Mouse (Mus musculus) limb, embryonic 10.5 days (tissue): ENCODE results near the gene Tmub2. TPM values are rescaled to one million over a fixed set of nuclear protein-coding genes. Genes with fewer than 3 reads are reported as not detected.

Experiments used
- DNase-seq: peaks from one replicate; pipeline ENCODE4 v3.0.0-alpha.2; 2017; ENCODE audit warnings: low spot score
- H3K27ac ChIP-seq: fragments of 300-500 bp; sonication (generic); 2 replicates; pipeline ENCODE4 v1.5.1; 2016; ENCODE audit warnings: mild to moderate bottlenecking
- H3K27me3 ChIP-seq: fragments of 300-500 bp; sonication (generic); 2 replicates; pipeline ENCODE4 v1.6.1; 2016; ENCODE audit warnings: low read depth, mild to moderate bottlenecking; ENCODE audit not compliant: poor library complexity, severe bottlenecking
- H3K36me3 ChIP-seq: fragments of 300-500 bp; sonication (generic); 2 replicates; pipeline ENCODE4 v1.6.1; 2016; ENCODE audit warnings: mild to moderate bottlenecking, moderate library complexity
- H3K4me1 ChIP-seq: fragments of 300-500 bp; sonication (generic); 2 replicates; pipeline ENCODE4 v1.6.1; 2016
- H3K4me3 ChIP-seq: fragments of 300-500 bp; sonication (generic); 2 replicates; pipeline ENCODE4 v1.5.1; 2016; ENCODE audit warnings: mild to moderate bottlenecking, moderate library complexity
- H3K9me3 ChIP-seq: fragments of 300-500 bp; sonication (generic); replicated peaks from 2 replicates; pipeline ENCODE4 v1.6.1; 2016; ENCODE audit warnings: mild to moderate bottlenecking
- WGBS: fragments of 180-500 bp; shearing (Covaris S2); methylation state at CpG from one replicate; pipeline ENCODE4 v1.1.7; 2016; 5-methylcytosine and 5-hydroxymethylcytosine counted together
- polyA plus RNA-seq: library from polyadenylated mRNA; unstranded; fragments of >200 nt; fragmentation: Nextera tagmentation; extraction: Ambion mirVana; gene quantifications from 2 replicates; pipeline ENCODE4 v1.2.1, GENCODE M21; 2016

Tmub2 gene
- polyA plus RNA-seq, 1 experiment from 2014 or later: 44.0 TPM

GRCm38 (mm10) chr11:102296491-102297472, 12.1 kb downstream of the Tmub2 start, which contains the start of gene Atxn7l3:
Gene Atxn7l3, minus strand, starts transcription at chr11:102296631.
- Histone ChIP-seq H3K4me3 (peak within 1 kb of the TSS; percentile 96), H3K27ac (peak within 1 kb of the TSS; percentile 98), H3K4me1 (peaks cover 26% of the 10 kb centered on the region), H3K27me3 (no peaks in the 10 kb centered on the region), H3K36me3 (peaks cover 30% of the 10 kb centered on the region), H3K9me3 (no peaks in the 10 kb centered on the region)
- WGBS: under 1% methylated on average over 80 of the region's 125 CpGs
- peak; percentile 97 for DNase-seq

GRCm38 (mm10) chr11:102297577-102298556, 13.1 kb downstream of the Tmub2 start:
- H3K4me1 ChIP-seq: peaks cover 26% of the 10 kb centered on the region
- DNase-seq: no peak
- H3K9me3 ChIP-seq: no peaks in the 10 kb centered on the region
- no peaks in the 10 kb centered on the region for H3K27me3 ChIP-seq
- peaks cover 20% of the 10 kb centered on the region for H3K36me3 ChIP-seq
- WGBS: 27% methylated on average over 27 of the region's 27 CpGs
- H3K4me3 ChIP-seq: peak overlapping the region; percentile 96
- H3K27ac ChIP-seq: peak overlapping the region; percentile 98

- WGBS: 26% methylated on average over 1 of the region's 1 CpGs
- no peaks in the 10 kb centered on the region for H3K36me3 ChIP-seq
- H3K9me3 ChIP-seq: no peaks in the 10 kb centered on the region
- H3K4me1 ChIP-seq: peaks cover 16% of the 10 kb centered on the region
- H3K27me3 ChIP-seq: no peaks in the 10 kb centered on the region
- H3K4me3 ChIP-seq: no peak overlapping the region
- H3K27ac ChIP-seq: peak overlapping the region; percentile 56; the same call in 1 of the 2 replicates
- DNase-seq: peak; percentile 71
Observed at GRCm38 (mm10) chr11:102299839-102300238, 15.1 kb downstream of the Tmub2 start.

GRCm38 (mm10) chr11:102304141-102304540, 19.4 kb downstream of the Tmub2 start:
- WGBS: 54% methylated on average over 2 of the region's 2 CpGs
- H3K4me1 ChIP-seq: peaks cover 10% of the 10 kb centered on the region
- H3K27me3 ChIP-seq: no peaks in the 10 kb centered on the region
- no peak overlapping the region for H3K27ac ChIP-seq
- no peak overlapping the region for H3K4me3 ChIP-seq
- H3K9me3 ChIP-seq: no peaks in the 10 kb centered on the region
- DNase-seq: no peak
- peaks cover 41% of the 10 kb centered on the region for H3K36me3 ChIP-seq

- DNase-seq: no peak
- 73% methylated on average over 3 of the region's 3 CpGs for WGBS
Observed at GRCm38 (mm10) chr11:102305359-102305758, 20.6 kb downstream of the Tmub2 start.

GRCm38 (mm10) chr11:102308104-102308503, 23.4 kb downstream of the Tmub2 start:
- Histone ChIP-seq H3K4me3 (no peak overlapping the region), H3K27me3 (no peaks in the 10 kb centered on the region), H3K27ac (no peak overlapping the region), H3K36me3 (peaks cover 81% of the 10 kb centered on the region), H3K9me3 (no peaks in the 10 kb centered on the region), H3K4me1 (peaks cover 39% of the 10 kb centered on the region)
- WGBS: 89% methylated on average over 9 of the region's 9 CpGs
- DNase-seq: no peak

More at GRCm38 (mm10) chr11:102305359-102305758, 20.6 kb downstream of the Tmub2 start:
- H3K36me3 ChIP-seq: peaks cover 53% of the 10 kb centered on the region
- peaks cover 22% of the 10 kb centered on the region for H3K4me1 ChIP-seq
- no peak overlapping the region for H3K27ac ChIP-seq
- no peak overlapping the region for H3K4me3 ChIP-seq
- no peaks in the 10 kb centered on the region for H3K9me3 ChIP-seq
- H3K27me3 ChIP-seq: no peaks in the 10 kb centered on the region

- H3K36me3 ChIP-seq: peaks cover 89% of the 10 kb centered on the region
Observed at GRCm38 (mm10) chr11:102308979-102309378, 24.2 kb downstream of the Tmub2 start.

GRCm38 (mm10) chr11:102309821-102310617, 25.3 kb downstream of the Tmub2 start:
- peak overlapping the region; percentile 72; the same call in 1 of the 2 replicates for H3K27ac ChIP-seq

More at GRCm38 (mm10) chr11:102308979-102309378, 24.2 kb downstream of the Tmub2 start:
- H3K27me3 ChIP-seq: no peaks in the 10 kb centered on the region
- H3K4me1 ChIP-seq: peaks cover 39% of the 10 kb centered on the region
- DNase-seq: peak; percentile 99
- under 1% methylated on average over 27 of the region's 27 CpGs for WGBS
- no peaks in the 10 kb centered on the region for H3K9me3 ChIP-seq
- H3K27ac ChIP-seq: peak overlapping the region; percentile 72
- H3K4me3 ChIP-seq: peak overlapping the region; percentile 47

GRCm38 (mm10) chr11:102310768-102311695, 26.3 kb downstream of the Tmub2 start:
- H3K27me3 ChIP-seq: no peaks in the 10 kb centered on the region
- H3K4me3 ChIP-seq: peak overlapping the region; percentile 20; the same call in 1 of the 2 replicates
- H3K27ac ChIP-seq: peak overlapping the region; percentile 47; the same call in 1 of the 2 replicates
- peaks cover 98% of the 10 kb centered on the region for H3K36me3 ChIP-seq
- 39% methylated on average over 38 of the region's 38 CpGs for WGBS
- DNase-seq: no peak
- peaks cover 45% of the 10 kb centered on the region for H3K4me1 ChIP-seq
- no peaks in the 10 kb centered on the region for H3K9me3 ChIP-seq

More at GRCm38 (mm10) chr11:102309821-102310617, 25.3 kb downstream of the Tmub2 start:
- Histone ChIP-seq H3K4me1 (peaks cover 39% of the 10 kb centered on the region), H3K4me3 (peak overlapping the region; percentile 47), H3K36me3 (peaks cover 100% of the 10 kb centered on the region), H3K27me3 (no peaks in the 10 kb centered on the region), H3K9me3 (no peaks in the 10 kb centered on the region)
- 87% methylated on average over 22 of the region's 22 CpGs for WGBS
- DNase-seq: no peak

GRCm38 (mm10) chr11:102311966-102312365, 27.2 kb downstream of the Tmub2 start:
- Histone ChIP-seq H3K4me1 (peaks cover 55% of the 10 kb centered on the region), H3K27ac (no peak overlapping the region), H3K36me3 (peaks cover 89% of the 10 kb centered on the region), H3K4me3 (no peak overlapping the region), H3K9me3 (no peaks in the 10 kb centered on the region), H3K27me3 (no peaks in the 10 kb centered on the region)
- 86% methylated on average over 4 of the region's 4 CpGs for WGBS
- DNase-seq: no peak

- Histone ChIP-seq H3K36me3 (peaks cover 83% of the 10 kb centered on the region), H3K27ac (no peak overlapping the region), H3K4me1 (peaks cover 56% of the 10 kb centered on the region)
Observed at GRCm38 (mm10) chr11:102312586-102312985, 27.9 kb downstream of the Tmub2 start.

More at GRCm38 (mm10) chr11:102312586-102312985, 27.9 kb downstream of the Tmub2 start:
- Histone ChIP-seq H3K9me3 (no peaks in the 10 kb centered on the region), H3K27me3 (no peaks in the 10 kb centered on the region), H3K4me3 (no peak overlapping the region)
- DNase-seq: no peak
- WGBS: 88% methylated on average over 6 of the region's 6 CpGs
